Mouse (Mus musculus): ENCODE measurements around the gene Cdc6.
"Not testable (repeated sequence)": the region's sequence is repeated elsewhere in the genome, so short reads cannot be mapped to it uniquely, and the experiment has no call there.

Gene Cdc6

DNA sequence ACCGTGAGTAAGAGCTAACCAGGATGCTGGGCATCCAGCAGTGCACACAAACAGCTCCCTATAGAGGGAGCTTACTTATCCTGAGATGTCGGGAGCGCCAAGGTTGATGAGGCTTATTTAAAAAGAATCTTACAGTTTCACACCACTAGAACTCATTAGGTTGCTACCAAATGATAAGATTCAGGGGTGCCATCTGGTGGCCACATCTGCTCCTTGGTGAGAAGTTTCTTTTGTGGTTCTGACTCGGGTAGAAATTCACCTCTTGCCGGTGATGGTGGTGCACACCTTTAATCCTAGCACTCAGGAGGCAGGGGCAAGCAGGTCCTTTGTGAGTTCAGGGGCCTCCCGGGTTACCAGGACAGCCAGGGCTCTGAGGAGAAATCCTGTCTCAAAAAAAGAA is 2.1 kb downstream of the Cdc6 start:
- peak; percentile 68 to 77 for DNase-seq

DNA sequence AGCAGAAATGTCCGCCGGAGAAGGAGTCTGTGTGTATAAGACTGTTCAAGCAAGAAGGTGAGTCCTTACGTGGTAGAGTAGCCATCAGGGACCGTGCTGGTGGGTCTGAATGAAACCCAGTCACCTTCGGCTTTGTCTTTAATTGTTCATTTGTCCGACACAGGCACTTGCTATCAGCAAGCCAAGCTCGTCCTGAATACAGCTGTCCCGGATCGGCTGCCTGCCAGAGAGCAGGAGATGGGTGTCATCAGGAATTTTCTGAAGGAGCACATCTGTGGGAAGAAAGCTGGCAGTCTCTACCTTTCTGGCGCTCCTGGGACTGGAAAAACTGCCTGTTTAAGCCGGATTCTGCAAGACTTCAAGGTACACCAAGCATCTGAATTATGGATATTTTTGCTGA is 2.8 kb downstream of the Cdc6 start:
- DNase-seq = no peak

DNA sequence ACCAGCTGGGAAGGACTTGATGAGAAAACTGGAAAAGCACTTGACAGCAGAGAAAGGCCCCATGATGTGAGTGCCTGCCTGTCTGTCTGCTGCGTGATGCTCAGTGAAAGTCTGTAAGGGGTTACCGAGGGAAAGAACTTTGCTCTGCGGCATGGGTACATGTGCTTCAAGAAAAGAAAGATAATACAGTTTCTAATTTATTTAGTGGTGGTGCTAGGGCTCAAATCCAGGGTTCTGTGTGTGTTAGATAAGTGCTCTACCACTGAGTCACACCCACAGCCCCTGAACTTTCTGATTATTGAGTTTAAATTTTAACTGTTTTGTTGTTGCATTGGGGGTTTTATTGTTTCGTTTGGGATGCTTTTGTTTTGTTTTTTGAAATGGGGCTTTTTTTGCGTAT is 3.9 kb downstream of the Cdc6 start:
- DNase-seq = no peak

DNA sequence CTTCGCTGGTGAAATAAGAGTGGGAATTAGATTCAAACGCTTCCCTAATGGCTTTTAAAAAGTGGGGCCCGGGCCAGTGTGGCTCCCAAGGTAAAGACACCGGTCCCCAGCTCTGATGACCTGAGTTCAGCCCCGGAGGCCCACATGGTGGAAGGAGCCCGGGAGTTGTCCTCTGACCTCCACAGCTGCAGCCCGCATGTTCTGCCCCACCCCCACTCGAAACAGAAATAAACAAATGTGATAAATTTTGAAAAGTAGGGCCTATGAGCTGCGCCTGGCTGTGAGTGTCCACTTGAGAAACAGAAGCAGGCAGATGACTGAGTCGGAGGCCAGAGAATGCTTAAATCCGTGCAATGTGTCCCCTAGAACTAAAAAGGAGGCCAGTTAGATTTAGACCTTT is 6.6 kb downstream of the Cdc6 start:
- DNase-seq = no peak

DNA sequence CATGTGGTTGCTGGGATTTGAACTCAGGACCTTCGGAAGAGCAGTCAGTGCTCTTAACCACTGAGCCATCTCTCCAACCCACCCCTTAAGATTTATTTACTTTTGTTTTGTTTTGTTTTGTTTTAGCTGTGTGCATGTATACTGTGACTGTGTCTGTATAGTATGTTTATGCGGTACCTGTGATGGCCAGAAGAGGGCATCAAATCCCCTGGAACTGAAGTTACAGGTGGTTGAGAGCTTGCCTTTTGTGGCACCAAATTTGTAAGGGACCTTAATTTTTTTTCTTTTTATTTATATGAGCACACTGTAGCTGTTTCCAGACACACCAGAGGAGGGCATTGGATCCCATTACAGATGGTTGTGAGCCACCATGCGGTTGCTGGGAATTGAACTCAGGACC is 8.8 kb downstream of the Cdc6 start:
- peak in 1 of 2 experiments; percentile 56 for DNase-seq

DNA sequence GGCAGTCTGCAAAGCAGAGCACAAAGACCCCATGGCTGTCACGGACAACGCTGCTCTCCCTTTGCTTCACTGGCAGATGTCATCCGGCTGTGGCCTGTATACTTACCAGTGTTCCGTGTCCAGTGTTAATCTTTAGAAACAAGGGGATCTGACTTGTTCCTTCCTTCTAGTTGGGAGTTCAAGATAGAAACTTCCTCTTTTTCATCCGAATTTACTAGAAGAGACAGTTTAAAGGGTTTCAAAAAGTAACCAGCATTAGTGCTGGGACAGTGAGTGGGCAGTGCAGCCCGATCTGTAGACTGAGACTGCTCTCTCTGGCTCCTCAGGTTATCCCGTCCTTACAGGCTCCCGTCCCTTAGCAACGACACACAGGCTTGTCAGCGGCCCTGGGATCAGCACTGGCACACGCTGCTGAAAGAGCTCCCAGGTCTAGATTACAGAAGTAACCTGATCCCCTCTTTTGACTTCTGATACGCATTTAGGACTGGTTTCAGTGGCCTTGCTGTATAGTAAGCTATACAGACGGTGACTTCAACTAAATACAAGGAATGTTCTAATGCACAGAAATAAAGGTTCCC is 9.9 kb downstream of the Cdc6 start:
- DNase-seq = no peak

DNA sequence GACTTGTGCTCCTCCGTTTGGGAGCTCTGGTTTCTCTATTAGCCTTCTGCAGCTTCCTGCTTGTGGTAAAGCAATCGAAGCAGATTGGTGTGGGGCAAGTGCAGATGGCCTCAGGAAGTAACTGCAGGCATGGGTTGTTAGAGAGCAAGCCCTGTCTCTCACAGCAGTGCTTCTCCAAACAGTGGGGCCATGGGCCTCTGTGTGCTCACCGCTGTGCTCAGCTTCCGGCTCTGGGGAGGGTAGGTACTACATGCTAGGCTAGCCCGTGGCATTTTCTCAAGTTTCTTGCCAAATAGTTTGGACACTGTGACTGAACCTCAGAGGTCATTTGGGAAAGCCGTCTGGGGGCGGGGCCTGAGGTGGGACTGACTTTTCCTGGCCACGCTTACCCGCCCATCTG is 10.6 kb downstream of the Cdc6 start:
- DNase-seq = no peak

DNA sequence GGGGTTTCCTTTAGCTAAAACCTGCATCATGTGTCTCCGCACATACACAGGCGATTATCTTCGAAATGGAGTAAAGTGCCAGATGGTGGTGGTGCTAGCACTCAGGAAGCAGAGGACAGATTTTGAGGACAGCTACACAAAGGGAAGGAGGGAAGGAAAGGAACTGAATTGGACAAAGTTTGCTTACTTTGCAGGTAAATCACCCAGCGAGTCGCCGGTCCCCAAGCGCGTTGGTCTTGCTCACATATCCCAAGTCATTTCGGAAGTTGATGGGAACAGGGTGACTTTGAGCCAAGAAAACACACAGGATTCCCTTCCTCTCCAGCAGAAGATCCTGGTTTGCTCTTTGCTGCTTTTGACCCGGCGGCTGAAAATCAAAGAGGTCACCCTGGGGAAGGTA is 11.4 kb downstream of the Cdc6 start:
- DNase-seq = no peak

DNA sequence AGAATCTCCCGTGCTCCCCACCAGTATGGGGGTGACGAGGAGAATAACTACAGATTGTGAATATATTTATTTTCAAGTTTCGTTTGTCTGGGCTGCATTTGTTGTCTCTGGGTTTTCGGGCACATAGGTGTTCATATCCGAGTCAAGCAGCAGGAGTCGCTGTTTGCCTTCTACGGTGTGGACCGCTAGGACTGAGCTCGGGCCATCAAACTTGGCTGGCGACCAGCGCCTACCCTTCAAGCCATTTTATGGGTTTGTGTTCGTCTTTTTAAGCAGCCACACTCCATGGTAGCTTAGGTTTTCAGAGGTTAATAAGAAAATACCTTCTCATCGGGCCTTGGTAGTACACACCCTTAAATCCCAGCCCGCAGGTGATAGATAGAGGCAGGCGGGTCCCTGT is 14.2 kb downstream of the Cdc6 start:
- DNase-seq = peak; percentile 69 to 83

DNA sequence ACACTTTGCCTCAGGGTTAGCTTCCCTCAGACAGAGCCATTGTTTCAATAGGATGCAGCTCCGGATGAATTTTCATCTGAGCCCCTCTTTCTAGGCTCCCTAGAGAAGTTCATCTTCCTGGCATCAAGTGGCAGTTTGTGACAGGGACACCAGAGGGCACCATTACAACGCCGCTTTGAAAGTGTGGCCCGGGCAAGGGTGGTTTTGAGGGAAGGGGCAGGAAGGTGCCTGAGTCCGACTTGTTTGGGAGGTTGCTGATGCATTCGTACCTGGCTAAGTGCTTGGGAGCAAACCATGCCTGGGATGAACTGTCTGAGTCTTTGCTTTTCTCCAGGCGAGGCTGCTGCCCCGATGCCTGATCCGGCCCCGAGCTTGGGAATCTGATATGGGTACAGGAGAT is 14.7 kb downstream of the Cdc6 start:
- peak; percentile 83 for DNase-seq

DNA sequence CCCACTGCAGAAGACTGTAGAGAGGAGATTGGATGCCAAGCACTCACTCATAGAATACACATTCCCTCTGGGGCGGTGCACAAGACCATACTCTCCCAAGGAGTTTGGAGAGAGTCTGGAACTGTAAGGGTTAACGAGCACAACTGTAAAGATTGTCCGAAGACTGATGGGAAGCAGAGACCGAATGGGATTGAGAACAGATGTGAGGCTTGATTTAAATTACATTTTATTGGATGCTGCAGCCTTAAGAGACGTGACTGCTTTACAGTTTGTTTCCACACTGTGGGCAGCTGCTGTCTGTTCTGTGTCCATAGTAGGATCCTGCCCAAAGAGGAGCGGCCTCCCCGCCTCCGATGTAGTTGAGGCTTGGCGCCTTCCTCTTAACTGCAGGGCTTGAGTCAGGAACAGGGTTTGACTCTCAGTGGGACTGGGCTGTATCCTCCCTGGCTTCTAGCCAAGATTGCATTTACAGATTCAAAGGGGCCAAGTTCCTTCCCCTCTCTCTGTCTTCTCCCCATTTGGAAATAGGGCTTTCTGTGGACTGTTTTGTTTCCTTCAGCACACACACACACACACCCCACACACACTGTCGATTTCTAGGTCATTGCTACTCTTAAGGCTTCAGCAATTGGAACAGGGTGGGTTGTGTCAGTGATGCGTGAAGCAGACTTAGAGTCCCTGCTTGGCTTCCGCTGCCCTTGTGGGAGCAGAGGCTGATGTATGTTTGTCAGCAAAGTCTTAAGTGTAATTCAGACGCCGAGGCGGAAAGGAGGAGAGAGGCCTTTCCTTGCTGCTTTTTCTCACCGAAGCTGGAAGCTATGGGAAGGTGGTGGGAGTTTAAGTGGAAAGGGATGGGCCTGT is 15.5 kb downstream of the Cdc6 start:
- DNase-seq = not testable (repeated sequence)

DNA sequence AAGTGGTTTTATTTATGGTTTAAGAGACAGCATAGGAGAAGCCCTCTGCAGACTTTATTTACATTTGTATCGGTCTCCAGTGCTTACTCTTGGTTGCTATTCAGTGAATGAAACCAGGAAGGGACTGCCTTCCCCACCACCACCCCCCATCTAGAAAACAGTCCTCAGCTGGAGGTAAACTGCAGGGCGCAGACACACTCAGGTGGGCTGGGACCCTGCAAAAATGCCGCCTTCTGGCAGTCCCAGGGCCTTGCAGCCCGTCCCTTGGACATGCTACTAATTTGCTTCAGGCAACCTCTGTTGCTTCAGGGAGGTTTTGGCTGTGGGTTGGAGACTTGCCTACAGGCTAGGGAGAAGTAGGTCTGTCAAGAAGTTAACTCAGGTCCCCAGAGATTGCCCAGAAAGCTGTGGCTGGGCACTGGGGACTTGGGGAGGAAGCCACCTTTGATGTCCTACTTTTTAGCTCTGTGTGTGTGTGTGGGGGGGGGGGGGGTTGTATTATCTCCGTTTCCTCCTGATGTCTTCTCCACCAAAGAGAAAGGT is 17.1 kb downstream of the Cdc6 start:
- peak in 1 of 2 experiments; percentile 9 for DNase-seq

DNA sequence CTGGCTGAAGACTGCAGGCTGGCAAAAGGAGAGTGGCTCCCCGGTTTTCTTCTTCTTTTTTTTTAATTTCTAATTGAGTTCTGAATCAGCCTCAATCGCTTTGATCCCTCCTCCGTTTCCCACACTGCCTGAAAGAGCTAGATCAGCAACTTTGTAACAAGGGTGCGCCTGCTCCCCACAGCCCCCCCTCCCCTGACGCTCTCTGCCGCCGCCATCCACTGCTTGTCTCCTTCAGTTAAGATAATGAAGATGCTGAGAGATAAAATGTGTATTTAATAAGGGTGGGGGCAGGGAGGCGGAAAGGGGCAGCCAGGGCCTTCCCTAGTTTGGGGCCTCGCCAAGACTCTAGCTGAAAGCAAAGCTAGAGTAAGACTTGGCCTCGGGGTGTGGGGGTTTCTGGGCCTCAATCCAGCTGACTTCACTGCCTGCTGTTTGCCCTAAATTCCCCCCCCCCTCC is 17.7 kb downstream of the Cdc6 start:
- peak; percentile 49 to 70 for DNase-seq

DNA sequence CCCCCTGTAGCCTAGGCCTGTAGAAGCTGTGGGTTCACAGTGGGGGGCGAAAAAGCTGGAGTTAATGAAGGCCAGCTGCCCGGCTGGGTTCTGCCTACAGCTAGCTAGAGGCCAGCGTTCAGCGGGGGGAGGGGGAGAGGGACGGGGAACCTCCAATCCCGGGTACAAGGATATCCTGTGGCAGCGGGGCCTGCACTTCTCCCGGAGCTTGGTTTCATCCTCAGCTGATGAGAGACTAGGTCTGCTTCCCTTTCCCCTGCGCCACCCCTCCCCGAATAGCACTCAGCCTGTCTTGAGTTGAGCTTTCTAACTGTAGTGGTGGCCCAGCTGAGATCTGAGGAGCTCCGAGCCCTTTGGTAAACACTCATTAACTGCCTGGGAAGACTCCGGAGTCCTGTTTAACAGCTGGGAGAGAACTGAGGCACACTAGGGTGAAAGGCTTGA is 18.3 kb downstream of the Cdc6 start:
- peak; percentile 46 to 71 for DNase-seq

DNA sequence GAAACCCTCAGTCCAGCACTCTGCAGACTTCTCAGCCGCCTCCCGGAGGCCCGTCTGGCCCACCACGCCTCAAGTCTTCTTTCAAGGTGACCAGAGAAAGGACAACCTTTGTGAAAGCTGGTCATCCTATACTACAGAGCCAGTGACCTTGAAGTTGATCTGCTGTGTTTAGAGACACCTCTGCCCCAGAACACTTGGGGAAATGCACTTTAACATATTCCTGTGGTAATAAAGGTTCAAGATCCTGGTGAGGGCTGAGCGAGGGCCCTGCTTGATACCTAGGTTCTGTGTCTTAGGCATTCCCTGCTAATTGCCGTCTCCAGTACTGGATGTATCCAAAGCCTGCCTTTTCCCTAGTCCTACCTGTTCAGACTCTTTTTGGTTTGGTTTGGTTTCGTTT is 19.0 kb downstream of the Cdc6 start:
- DNase-seq = no peak

DNA sequence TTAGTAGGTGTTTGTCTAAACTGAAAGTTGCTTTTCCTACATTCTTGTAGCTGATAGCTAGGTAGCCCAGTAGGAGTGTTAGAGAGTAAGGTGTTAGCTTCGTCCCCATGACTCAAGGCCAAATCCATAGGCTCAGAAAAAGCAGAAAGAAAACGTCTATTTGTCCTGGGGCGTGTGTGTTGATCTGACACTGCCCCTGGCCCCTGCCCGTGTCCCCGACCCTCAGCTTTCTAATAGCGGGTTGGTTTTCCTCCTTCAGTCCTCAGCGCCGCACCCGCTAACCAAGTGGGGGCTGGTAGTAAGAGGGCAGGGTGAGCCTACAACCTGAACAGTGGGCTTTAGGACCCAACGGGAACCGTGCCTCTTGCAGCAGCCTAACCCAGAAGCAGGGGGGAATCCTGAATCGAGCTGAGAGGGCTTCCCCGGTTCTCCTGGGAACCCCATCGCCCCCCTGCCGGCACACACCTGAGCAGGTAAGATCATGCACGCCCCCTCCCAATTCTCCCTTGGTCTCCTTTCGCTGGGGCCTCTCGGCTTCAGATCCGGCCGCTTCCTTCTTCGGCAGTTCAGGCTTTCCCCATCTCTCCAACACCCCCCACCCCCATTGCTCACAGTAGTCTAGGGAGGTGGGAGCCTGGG is 20.0 kb downstream of the Cdc6 start, which contains the start of gene Rara:
Gene Rara (plus strand): TSS at position 381 of the 639 bp plus-strand sequence.
- DNase-seq = peak; percentile 75 to 76

DNA sequence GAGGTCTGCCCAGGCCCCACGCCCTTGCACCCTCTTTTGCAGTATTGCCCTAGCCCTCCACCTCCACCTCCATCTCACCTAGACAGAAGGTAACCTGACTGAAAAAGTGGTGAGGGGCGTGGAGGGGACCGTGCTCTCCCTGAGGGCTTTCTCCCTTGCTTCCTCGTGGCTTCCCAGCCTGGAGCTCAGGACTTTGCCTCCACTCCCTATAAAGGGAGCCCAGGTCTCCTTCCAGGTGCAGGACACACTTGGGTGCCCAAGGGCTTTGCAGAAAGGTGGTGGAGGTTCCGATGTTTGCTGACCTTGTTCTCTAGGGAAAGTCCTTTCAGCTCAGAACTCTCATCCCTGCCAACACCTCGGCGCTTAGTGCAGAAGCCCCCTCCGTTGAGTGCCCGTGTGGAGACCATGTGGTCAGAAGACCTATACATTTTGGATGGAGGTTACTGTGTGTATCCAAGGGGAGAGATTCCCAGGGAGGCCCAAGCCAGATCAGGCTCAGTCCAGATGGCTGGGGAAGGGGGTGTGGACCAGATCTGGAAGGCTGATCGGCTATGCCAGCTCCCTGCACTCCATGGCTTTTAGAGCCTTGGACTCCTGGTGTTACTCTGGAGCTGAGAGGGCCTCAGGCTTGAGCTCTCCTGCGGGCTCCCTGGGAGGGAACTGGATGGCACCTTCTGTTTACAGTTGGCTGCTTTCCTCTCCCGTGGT is 20.7 kb downstream of the Cdc6 start:
- peak; percentile 55 to 67 for DNase-seq

DNA sequence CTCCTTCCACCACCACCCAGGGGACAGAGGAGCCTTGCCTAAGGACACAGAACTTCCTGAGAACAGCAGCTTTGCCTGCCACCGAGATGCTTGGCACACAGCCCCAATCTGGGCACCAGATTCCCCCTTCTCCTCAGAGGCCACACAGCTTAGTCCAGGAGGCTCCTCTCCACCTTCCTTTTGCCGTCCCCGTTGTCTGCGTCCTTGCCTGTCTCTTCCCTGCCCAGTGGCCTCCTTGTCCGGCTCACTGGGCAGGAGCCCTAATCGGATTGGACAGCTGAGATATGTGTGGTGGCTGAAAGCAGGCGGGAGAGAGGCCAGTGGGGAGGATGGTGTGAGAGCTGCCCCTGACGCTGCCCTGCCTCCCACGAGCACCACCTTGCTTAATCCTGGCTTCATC is 21.9 kb downstream of the Cdc6 start:
- DNase-seq = peak; percentile 84

DNA sequence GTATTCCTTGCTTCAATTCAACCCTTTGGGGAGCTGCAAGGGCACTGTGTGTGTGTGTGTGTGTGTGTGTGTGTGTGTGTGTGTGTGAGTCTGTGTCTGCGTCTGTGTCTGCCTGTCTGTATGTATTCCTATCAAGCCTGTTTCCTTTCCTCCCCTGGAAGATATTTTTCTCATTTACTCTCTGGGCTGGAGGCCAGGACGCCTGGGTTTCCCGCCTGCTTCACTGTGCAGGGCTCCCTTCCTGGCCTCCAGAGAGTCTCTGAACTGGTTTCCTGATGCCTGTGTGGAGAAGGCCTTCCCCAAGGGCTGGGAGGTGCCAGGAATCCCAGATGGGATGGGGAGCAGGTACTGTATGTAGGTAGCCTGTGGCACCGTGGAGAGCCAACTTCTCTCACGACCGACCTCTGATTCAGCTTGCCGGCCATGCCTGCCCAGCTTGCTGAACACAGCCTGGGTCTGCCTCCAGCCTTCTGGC is 22.6 kb downstream of the Cdc6 start:
- DNase-seq = peak; percentile 75 to 85

DNA sequence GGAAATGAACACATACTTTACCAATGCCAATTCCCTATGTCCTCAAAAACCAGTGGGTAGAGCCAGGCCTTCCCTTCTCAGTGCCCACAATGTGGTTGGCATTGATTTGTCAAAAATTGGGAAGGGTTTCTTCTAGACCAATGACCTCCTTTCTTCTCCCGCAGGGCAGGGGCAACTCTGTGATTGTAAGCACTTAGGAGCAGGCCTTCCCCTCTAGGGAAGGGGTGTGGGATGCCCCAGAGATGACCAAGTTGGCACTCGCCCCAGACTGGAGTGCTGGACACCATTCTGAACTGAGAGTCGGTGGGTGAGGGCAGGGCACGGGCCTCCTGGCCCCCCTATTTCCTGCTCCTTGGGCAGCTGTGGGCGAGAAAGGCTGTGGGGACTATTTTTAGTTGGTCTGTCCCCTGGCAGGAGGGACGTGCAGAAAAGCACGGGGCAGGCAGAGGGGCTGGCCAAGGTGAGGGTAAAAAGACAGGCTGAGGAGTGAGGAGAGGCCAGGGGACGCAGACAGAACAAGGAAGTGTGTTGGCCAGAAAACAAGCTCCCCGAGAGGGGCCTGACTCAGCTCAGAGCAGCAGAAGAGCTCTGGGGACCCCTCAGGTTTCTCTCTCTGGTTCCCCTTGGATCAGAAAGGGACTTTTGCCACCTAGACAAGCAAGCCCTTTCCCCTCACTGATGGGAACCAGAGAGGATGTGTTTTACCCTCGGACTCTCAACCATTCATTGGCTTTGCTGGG is 23.3 kb downstream of the Cdc6 start:
- DNase-seq = peak; percentile 58 to 69

DNA sequence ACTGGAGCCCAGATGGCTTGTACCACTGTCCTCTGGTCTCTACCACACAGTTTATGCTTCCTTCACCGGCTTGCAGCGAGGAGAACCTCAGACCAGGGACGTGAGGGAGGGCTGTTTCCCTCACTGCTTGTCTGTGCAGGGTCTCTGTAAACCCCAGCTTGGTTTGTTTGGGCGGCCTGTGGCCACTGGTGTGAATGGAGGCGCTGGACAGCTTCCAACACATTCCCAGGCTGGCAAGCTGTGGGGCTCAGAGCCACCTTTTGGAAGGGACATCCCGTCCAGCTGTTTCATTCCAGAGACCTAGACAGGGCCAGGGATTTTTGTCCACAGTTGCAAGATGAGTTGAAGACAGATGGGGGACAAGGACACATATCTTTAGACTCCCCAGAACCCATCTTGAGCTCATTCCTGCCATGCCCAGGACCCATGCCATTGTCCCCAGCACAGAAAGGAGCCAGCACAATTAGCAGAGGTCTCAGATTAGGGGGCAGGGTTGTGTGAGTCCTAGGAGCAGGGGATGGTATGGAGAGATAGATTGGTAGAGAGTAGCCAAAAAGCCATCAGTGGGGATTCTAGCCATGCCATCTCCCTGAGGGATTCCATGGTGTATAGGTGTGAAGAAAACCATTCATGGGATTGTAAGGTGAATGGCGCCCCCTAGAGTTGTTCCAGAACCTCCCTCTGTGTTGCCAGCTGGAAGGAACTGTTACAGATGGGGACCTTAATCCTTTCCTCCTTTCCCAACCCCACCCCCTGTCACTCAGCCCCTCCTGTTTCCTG is 24.1 kb downstream of the Cdc6 start:
- DNase-seq = peak; percentile 61 to 69
